Mouse (Mus musculus) midbrain, embryonic 14.5 days (tissue): ENCODE data around the gene Fkbp14. TPM values are rescaled to one million over a fixed set of nuclear protein-coding genes. Genes with fewer than 3 reads are reported as not detected.

Experiments used
- ATAC-seq: fragments of 200-750 bp; cut with Nextera tagmentation; 2 replicates; pipeline ENCODE4 v1.8.0; 2017; ENCODE audit warnings: moderate number of reproducible peaks, moderate library complexity; ENCODE audit not compliant: low FRiP score, low TSS enrichment
- DNase-seq: peaks from one replicate; pipeline ENCODE4 v3.0.0-alpha.2; 2015
- H3K27ac ChIP-seq: fragments of 300-500 bp; sonication (generic); replicated peaks from 2 replicates; pipeline ENCODE4 v1.5.1; 2014; ENCODE audit warnings: mild to moderate bottlenecking, low read depth, low read length, moderate library complexity
- H3K27me3 ChIP-seq: fragments of 300-500 bp; sonication (generic); 2 replicates; pipeline ENCODE4 v1.6.1; 2014; ENCODE audit warnings: low read length, control low read depth, mixed read lengths; ENCODE audit not compliant: control insufficient read depth, insufficient read depth
- H3K36me3 ChIP-seq: fragments of 300-500 bp; sonication (generic); 2 replicates; pipeline ENCODE4 v1.6.1; 2014; ENCODE audit warnings: low read length, control low read depth; ENCODE audit not compliant: control insufficient read depth, insufficient read depth
- H3K4me1 ChIP-seq: fragments of 300-500 bp; sonication (generic); 2 replicates; pipeline ENCODE4 v1.6.1; 2014; ENCODE audit warnings: mild to moderate bottlenecking, antibody characterized with exemption, low read length, control low read depth; ENCODE audit not compliant: control insufficient read depth, insufficient read depth
- H3K4me2 ChIP-seq: fragments of 300-500 bp; sonication (generic); 2 replicates; pipeline ENCODE4 v1.6.1; 2014; ENCODE audit warnings: mild to moderate bottlenecking, low read length, moderate library complexity
- H3K4me3 ChIP-seq: fragments of 300-500 bp; sonication (generic); replicated peaks from 2 replicates; pipeline ENCODE4 v1.5.1; 2014; ENCODE audit warnings: low read depth, low read length
- H3K9ac ChIP-seq: fragments of 300-500 bp; sonication (generic); replicated peaks from 2 replicates; pipeline ENCODE4 v1.6.1; 2014; ENCODE audit warnings: mild to moderate bottlenecking, low read length, moderate library complexity
- H3K9me3 ChIP-seq: fragments of 300-500 bp; sonication (generic); 2 replicates; pipeline ENCODE4 v1.6.1; 2016; ENCODE audit warnings: low read length, control low read depth, mixed read lengths; ENCODE audit not compliant: control insufficient read depth
- WGBS: fragments of 180-500 bp; shearing (Covaris S2); extraction: QIAGEN DNeasy Blood & Tissue Kit; methylation state at CpG from one replicate; pipeline ENCODE4 v1.1.7; 2014; 5-methylcytosine and 5-hydroxymethylcytosine counted together
- polyA plus RNA-seq: library from polyadenylated mRNA; unstranded; fragments of >200 nt; fragmentation: Nextera tagmentation; extraction: Ambion mirVana; gene quantifications from 2 replicates; pipeline ENCODE4 v1.2.1, GENCODE M21; 2014

Gene Fkbp14
- 4.3 and 8.1 TPM in 2 replicates for polyA plus RNA-seq

GRCm38 (mm10) chr6:54597208-54597607 is at the start of gene Fkbp14:
Gene Fkbp14, minus strand, starts transcription at chr6:54597308.
- WGBS: 80% methylated on average over 4 of the region's 4 CpGs
- H3K9me3 ChIP-seq: no peaks in the 10 kb centered on the region
- peak within 1 kb of the TSS; percentile 77 for H3K4me2 ChIP-seq
- no peak within 1 kb of the TSS for H3K27ac ChIP-seq
- H3K36me3 ChIP-seq: no peaks in the 10 kb centered on the region
- DNase-seq (no peak), ATAC-seq (no peak)
- H3K9ac ChIP-seq: no peak within 1 kb of the TSS; the same call in 1 of the 2 replicates
- H3K4me1 ChIP-seq: peaks cover 15% of the 10 kb centered on the region
- no peaks in the 10 kb centered on the region for H3K27me3 ChIP-seq
- H3K4me3 ChIP-seq: peak within 1 kb of the TSS; percentile 97

- DNase-seq (no peak), ATAC-seq (no peak)
- H3K36me3 ChIP-seq: peaks cover 20% of the 10 kb centered on the region
- H3K9ac ChIP-seq: no peak overlapping the region
- WGBS: 88% methylated on average over 4 of the region's 4 CpGs
- no peaks in the 10 kb centered on the region for H3K9me3 ChIP-seq
- H3K27ac ChIP-seq: no peak overlapping the region
- no peaks in the 10 kb centered on the region for H3K27me3 ChIP-seq
- H3K4me3 ChIP-seq: no peak overlapping the region
- no peak overlapping the region for H3K4me2 ChIP-seq
- no peaks in the 10 kb centered on the region for H3K4me1 ChIP-seq
Observed at GRCm38 (mm10) chr6:54643181-54643580, 46.1 kb upstream of the Fkbp14 start.

- Histone ChIP-seq H3K4me1 (no peaks in the 10 kb centered on the region), H3K9me3 (no peaks in the 10 kb centered on the region), H3K27me3 (no peaks in the 10 kb centered on the region), H3K36me3 (peaks cover 25% of the 10 kb centered on the region), H3K4me3 (no peak overlapping the region), H3K4me2 (no peak overlapping the region), H3K9ac (no peak overlapping the region), H3K27ac (no peak overlapping the region)
- no peak for DNase-seq
- 85% methylated on average over 2 of the region's 2 CpGs for WGBS
- no peak for ATAC-seq
Observed at GRCm38 (mm10) chr6:54641953-54642352, 44.8 kb upstream of the Fkbp14 start.

GRCm38 (mm10) chr6:54639877-54640276 is 42.8 kb upstream of the Fkbp14 start:
- DNase-seq (no peak), ATAC-seq (no peak)
- no peak overlapping the region for H3K4me2 ChIP-seq
- no peaks in the 10 kb centered on the region for H3K27me3 ChIP-seq
- no peak overlapping the region for H3K9ac ChIP-seq
- H3K4me3 ChIP-seq: no peak overlapping the region
- no peaks in the 10 kb centered on the region for H3K9me3 ChIP-seq
- 96% methylated on average over 3 of the region's 3 CpGs for WGBS
- peaks cover 36% of the 10 kb centered on the region for H3K36me3 ChIP-seq
- no peak overlapping the region for H3K27ac ChIP-seq
- H3K4me1 ChIP-seq: no peaks in the 10 kb centered on the region

- Histone ChIP-seq H3K27me3 (no peaks in the 10 kb centered on the region), H3K4me2 (no peak overlapping the region), H3K9ac (no peak overlapping the region), H3K27ac (no peak overlapping the region), H3K4me1 (no peaks in the 10 kb centered on the region), H3K9me3 (no peaks in the 10 kb centered on the region), H3K36me3 (peaks cover 41% of the 10 kb centered on the region), H3K4me3 (no peak overlapping the region)
- 51% methylated on average over 3 of the region's 3 CpGs for WGBS
- DNase-seq (peak; percentile 65), ATAC-seq (no peak)
Observed at GRCm38 (mm10) chr6:54631462-54631861, 34.4 kb upstream of the Fkbp14 start.

- Histone ChIP-seq H3K9me3 (no peaks in the 10 kb centered on the region), H3K27me3 (no peaks in the 10 kb centered on the region), H3K36me3 (peaks cover 42% of the 10 kb centered on the region), H3K4me2 (no peak overlapping the region), H3K4me1 (no peaks in the 10 kb centered on the region), H3K27ac (no peak overlapping the region), H3K4me3 (no peak overlapping the region), H3K9ac (no peak overlapping the region)
- peak; percentile 68 for DNase-seq
- ATAC-seq: no peak
- 38% methylated on average over 7 of the region's 7 CpGs for WGBS
Observed at GRCm38 (mm10) chr6:54629734-54630133, 32.6 kb upstream of the Fkbp14 start.

GRCm38 (mm10) chr6:54628381-54628780 is 31.3 kb upstream of the Fkbp14 start:
- H3K9ac ChIP-seq: no peak overlapping the region
- H3K27me3 ChIP-seq: no peaks in the 10 kb centered on the region
- 93% methylated on average over 3 of the region's 3 CpGs for WGBS
- no peak for ATAC-seq
- no peaks in the 10 kb centered on the region for H3K4me1 ChIP-seq
- DNase-seq: no peak
- H3K4me2 ChIP-seq: no peak overlapping the region
- no peaks in the 10 kb centered on the region for H3K9me3 ChIP-seq
- no peak overlapping the region for H3K27ac ChIP-seq
- no peak overlapping the region for H3K4me3 ChIP-seq
- H3K36me3 ChIP-seq: peaks cover 48% of the 10 kb centered on the region

- Histone ChIP-seq H3K9ac (no peak overlapping the region), H3K27ac (no peak overlapping the region), H3K9me3 (no peaks in the 10 kb centered on the region), H3K4me1 (no peaks in the 10 kb centered on the region), H3K36me3 (peaks cover 53% of the 10 kb centered on the region), H3K27me3 (no peaks in the 10 kb centered on the region), H3K4me2 (no peak overlapping the region), H3K4me3 (no peak overlapping the region)
- 89% methylated on average over 4 of the region's 4 CpGs for WGBS
- no peak for DNase-seq
- no peak for ATAC-seq
Observed at GRCm38 (mm10) chr6:54620357-54620756, 23.2 kb upstream of the Fkbp14 start.

GRCm38 (mm10) chr6:54619530-54619929 is 22.4 kb upstream of the Fkbp14 start:
- H3K36me3 ChIP-seq: peaks cover 50% of the 10 kb centered on the region
- H3K9me3 ChIP-seq: no peaks in the 10 kb centered on the region
- no peaks in the 10 kb centered on the region for H3K4me1 ChIP-seq
- WGBS: 95% methylated on average over 7 of the region's 7 CpGs
- DNase-seq (no peak), ATAC-seq (no peak)
- H3K9ac ChIP-seq: no peak overlapping the region
- H3K27ac ChIP-seq: no peak overlapping the region
- H3K4me2 ChIP-seq: no peak overlapping the region
- H3K27me3 ChIP-seq: no peaks in the 10 kb centered on the region
- no peak overlapping the region for H3K4me3 ChIP-seq
